Mouse (Mus musculus) kidney, adult 2 months (tissue): ENCODE measurements around the gene Mea1. TPM values are rescaled to one million over a fixed set of nuclear protein-coding genes. Genes with fewer than 3 reads are reported as not detected.

ENCODE experiments used
- DNase-seq: peaks from one replicate; pipeline ENCODE4 v3.0.0; 2021
- H3K27ac ChIP-seq: fragments of 200-500 bp; 2 replicates; pipeline ENCODE4 v1.5.1; 2012; ENCODE audit warnings: low read depth, low read length, control low read depth, inconsistent platforms; ENCODE audit not compliant: insufficient read depth
- H3K27me3 ChIP-seq: fragments of 200-500 bp; replicated peaks from 2 replicates; pipeline ENCODE4 v1.6.1; 2012; ENCODE audit warnings: mild to moderate bottlenecking, moderate library complexity, low read length, inconsistent platforms; ENCODE audit not compliant: control insufficient read depth, insufficient read depth
- H3K36me3 ChIP-seq: fragments of 200-500 bp; 2 replicates; pipeline ENCODE4 v1.6.1; 2012; ENCODE audit warnings: mild to moderate bottlenecking, moderate library complexity, low read length, inconsistent platforms; ENCODE audit not compliant: control insufficient read depth, insufficient read depth
- H3K4me1 ChIP-seq: fragments of 200-500 bp; 2 replicates; pipeline ENCODE4 v1.6.1; 2011; ENCODE audit warnings: low read length; ENCODE audit not compliant: control insufficient read depth, insufficient read depth
- H3K4me3 ChIP-seq: fragments of 200-500 bp; 2 replicates; pipeline ENCODE4 v1.5.1; 2011; ENCODE audit warnings: mild to moderate bottlenecking, low read depth, low read length, control low read depth; ENCODE audit not compliant: insufficient read depth
- CTCF ChIP-seq: fragments of 200-500 bp; conservative IDR thresholded peaks from 2 replicates; pipeline ENCODE4 v1.5.1; 2011; ENCODE audit warnings: low read depth, mild to moderate bottlenecking, control low read depth, low read length, moderate library complexity, mixed read lengths; ENCODE audit not compliant: insufficient read depth, insufficient read length
- POLR2A ChIP-seq: fragments of 200-500 bp; IDR thresholded peaks from one replicate; pipeline ENCODE4 v1.6.1; 2011; ENCODE audit warnings: low read depth, low read length, control low read depth
- WGBS: fragments of 180-500 bp; shearing (Covaris S2); methylation state at CpG from one replicate; pipeline ENCODE4 v1.1.7; 2018; 5-methylcytosine and 5-hydroxymethylcytosine counted together
- polyA plus RNA-seq: library from polyadenylated mRNA; depleted of rRNA; stranded (reverse); fragments of >200 nt; gene quantifications from 2 replicates; pipeline ENCODE4 v1.2.3, GENCODE M21; 2012

Mea1 gene
- polyA plus RNA-seq, 1 experiment, result 99.3 TPM

- no peak for DNase-seq
- Histone ChIP-seq H3K36me3 (no peaks in the 10 kb centered on the region), H3K27ac (no peak overlapping the region), H3K27me3 (no peaks in the 10 kb centered on the region), H3K4me1 (peaks cover 11% of the 10 kb centered on the region), H3K4me3 (no peak overlapping the region)
- no peak for TF ChIP-seq CTCF
- 90% methylated on average over 16 of the region's 16 CpGs for WGBS
Observed at GRCm38 (mm10) chr17:46682654-46683389, 4.2 kb downstream of the Mea1 start.

GRCm38 (mm10) chr17:46685913-46686312 lies 7.3 kb downstream of the Mea1 start:
- peaks cover 5% of the 10 kb centered on the region for H3K4me1 ChIP-seq
- DNase-seq, result no peak
- 84% methylated on average over 6 of the region's 6 CpGs for WGBS
- no peak overlapping the region for H3K27ac ChIP-seq
- H3K27me3 ChIP-seq, result no peaks in the 10 kb centered on the region
- no peak overlapping the region for H3K4me3 ChIP-seq
- TF ChIP-seq POLR2A (no peak), CTCF (no peak)
- H3K36me3 ChIP-seq, result no peaks in the 10 kb centered on the region

GRCm38 (mm10) chr17:46690665-46691064 lies 12.1 kb downstream of the Mea1 start:
- 95% methylated on average over 12 of the region's 12 CpGs for WGBS
- no peaks in the 10 kb centered on the region for H3K4me1 ChIP-seq
- H3K27me3 ChIP-seq, result no peaks in the 10 kb centered on the region
- H3K4me3 ChIP-seq, result no peak overlapping the region
- H3K36me3 ChIP-seq, result no peaks in the 10 kb centered on the region
- no peak overlapping the region for H3K27ac ChIP-seq
- DNase-seq, result no peak
- TF ChIP-seq CTCF (no peak), POLR2A (no peak)

GRCm38 (mm10) chr17:46691390-46691789 lies 12.8 kb downstream of the Mea1 start:
- Histone ChIP-seq H3K4me1 (no peaks in the 10 kb centered on the region), H3K36me3 (no peaks in the 10 kb centered on the region), H3K27me3 (no peaks in the 10 kb centered on the region), H3K27ac (no peak overlapping the region), H3K4me3 (no peak overlapping the region)
- WGBS, result 90% methylated on average over 2 of the region's 2 CpGs
- TF ChIP-seq CTCF, result no peak
- TF ChIP-seq POLR2A, result no peak
- DNase-seq, result no peak

GRCm38 (mm10) chr17:46694517-46695063 lies 16.0 kb downstream of the Mea1 start:
- TF ChIP-seq POLR2A, result no peak
- no peak for TF ChIP-seq CTCF
- Histone ChIP-seq H3K27ac (no peak overlapping the region), H3K4me1 (no peaks in the 10 kb centered on the region), H3K27me3 (no peaks in the 10 kb centered on the region), H3K4me3 (no peak overlapping the region), H3K36me3 (no peaks in the 10 kb centered on the region)
- no peak for DNase-seq
- WGBS, result 69% methylated on average over 1 of the region's 1 CpGs

- DNase-seq, result no peak
- no peak overlapping the region for H3K27ac ChIP-seq
- H3K4me1 ChIP-seq, result no peaks in the 10 kb centered on the region
- WGBS, result 84% methylated on average over 6 of the region's 6 CpGs
- TF ChIP-seq POLR2A, result no peak
- no peak for TF ChIP-seq CTCF
- no peaks in the 10 kb centered on the region for H3K36me3 ChIP-seq
- H3K4me3 ChIP-seq, result no peak overlapping the region
- no peaks in the 10 kb centered on the region for H3K27me3 ChIP-seq
Observed at GRCm38 (mm10) chr17:46698515-46698914, 19.9 kb downstream of the Mea1 start.

GRCm38 (mm10) chr17:46699245-46699644 lies 20.7 kb downstream of the Mea1 start:
- whole genome bisulfite sequencing, result 72% methylated on average over 5 of the region's 5 CpGs
- DNase-seq, result no peak
- H3K27ac ChIP-seq, result no peak overlapping the region
- TF ChIP-seq POLR2A (no peak), CTCF (no peak)
- H3K4me3 ChIP-seq, result no peak overlapping the region
- peaks cover 3% of the 10 kb centered on the region; the same call in 1 of the 2 replicates for H3K4me1 ChIP-seq
- H3K36me3 ChIP-seq, result no peaks in the 10 kb centered on the region
- no peaks in the 10 kb centered on the region for H3K27me3 ChIP-seq

- Histone ChIP-seq H3K4me3 (no peak overlapping the region), H3K27me3 (no peaks in the 10 kb centered on the region)
- WGBS, result 79% methylated on average over 3 of the region's 3 CpGs
Observed at GRCm38 (mm10) chr17:46699912-46700311, 21.3 kb downstream of the Mea1 start.

More at GRCm38 (mm10) chr17:46699912-46700311, 21.3 kb downstream of the Mea1 start:
- TF ChIP-seq CTCF (no peak), POLR2A (no peak)
- Histone ChIP-seq H3K36me3 (no peaks in the 10 kb centered on the region), H3K27ac (no peak overlapping the region), H3K4me1 (peaks cover 3% of the 10 kb centered on the region; the same call in 1 of the 2 replicates)
- no peak for DNase-seq
